Mouse (Mus musculus) hindbrain, embryonic 16.5 days (tissue): Measurements from ENCODE around the gene BC048562. TPM values are rescaled to one million over a fixed set of nuclear protein-coding genes. Genes with fewer than 3 reads are reported as not detected.

Experiments used
- ATAC-seq: fragments of 200-750 bp; cut with Nextera tagmentation; 2 replicates; pipeline ENCODE4 v1.8.0; 2017; ENCODE audit warnings: moderate TSS enrichment, moderate library complexity
- H3K27ac ChIP-seq: fragments of 300-500 bp; sonication (generic); 2 replicates; pipeline ENCODE4 v1.5.1; 2014; ENCODE audit warnings: low read depth, mild to moderate bottlenecking, control low read depth, low read length, moderate library complexity
- H3K27me3 ChIP-seq: fragments of 300-500 bp; sonication (generic); replicated peaks from 2 replicates; pipeline ENCODE4 v1.6.1; 2014; ENCODE audit warnings: low read length; ENCODE audit not compliant: control insufficient read depth, insufficient read depth
- H3K36me3 ChIP-seq: fragments of 300-500 bp; sonication (generic); 2 replicates; pipeline ENCODE4 v1.6.1; 2014; ENCODE audit warnings: mild to moderate bottlenecking, low read length, moderate library complexity, mixed read lengths; ENCODE audit not compliant: control insufficient read depth, insufficient read depth
- H3K4me1 ChIP-seq: fragments of 300-500 bp; sonication (generic); 2 replicates; pipeline ENCODE4 v1.6.1; 2014; ENCODE audit warnings: low read depth, low read length; ENCODE audit not compliant: control insufficient read depth, insufficient read depth
- H3K4me2 ChIP-seq: fragments of 300-500 bp; sonication (generic); 2 replicates; pipeline ENCODE4 v1.6.1; 2014; ENCODE audit warnings: mild to moderate bottlenecking, low read length, control low read depth, moderate library complexity
- H3K4me3 ChIP-seq: fragments of 300-500 bp; sonication (generic); 2 replicates; pipeline ENCODE4 v1.5.1; 2014; ENCODE audit warnings: mild to moderate bottlenecking, low read length, control low read depth, moderate library complexity
- H3K9ac ChIP-seq: fragments of 300-500 bp; sonication (generic); 2 replicates; pipeline ENCODE4 v1.6.1; 2014; ENCODE audit warnings: low read depth, mild to moderate bottlenecking, control low read depth, low read length, moderate library complexity
- H3K9me3 ChIP-seq: fragments of 300-500 bp; sonication (generic); 2 replicates; pipeline ENCODE4 v1.6.1; 2014; ENCODE audit warnings: mild to moderate bottlenecking, low read length, moderate library complexity; ENCODE audit not compliant: control insufficient read depth
- WGBS: fragments of 180-500 bp; shearing (Covaris S2); extraction: QIAGEN DNeasy Blood & Tissue Kit; methylation state at CpG from one replicate; pipeline ENCODE4 v1.1.7; 2014; 5-methylcytosine and 5-hydroxymethylcytosine counted together
- polyA plus RNA-seq: library from polyadenylated mRNA; unstranded; fragments of >200 nt; fragmentation: Nextera tagmentation; extraction: Ambion mirVana; gene quantifications from 2 replicates; pipeline ENCODE4 v1.2.1, GENCODE M21; 2015

The BC048562 gene
- polyA plus RNA-seq, 1 experiment from 2014 or later: not detected

DNA sequence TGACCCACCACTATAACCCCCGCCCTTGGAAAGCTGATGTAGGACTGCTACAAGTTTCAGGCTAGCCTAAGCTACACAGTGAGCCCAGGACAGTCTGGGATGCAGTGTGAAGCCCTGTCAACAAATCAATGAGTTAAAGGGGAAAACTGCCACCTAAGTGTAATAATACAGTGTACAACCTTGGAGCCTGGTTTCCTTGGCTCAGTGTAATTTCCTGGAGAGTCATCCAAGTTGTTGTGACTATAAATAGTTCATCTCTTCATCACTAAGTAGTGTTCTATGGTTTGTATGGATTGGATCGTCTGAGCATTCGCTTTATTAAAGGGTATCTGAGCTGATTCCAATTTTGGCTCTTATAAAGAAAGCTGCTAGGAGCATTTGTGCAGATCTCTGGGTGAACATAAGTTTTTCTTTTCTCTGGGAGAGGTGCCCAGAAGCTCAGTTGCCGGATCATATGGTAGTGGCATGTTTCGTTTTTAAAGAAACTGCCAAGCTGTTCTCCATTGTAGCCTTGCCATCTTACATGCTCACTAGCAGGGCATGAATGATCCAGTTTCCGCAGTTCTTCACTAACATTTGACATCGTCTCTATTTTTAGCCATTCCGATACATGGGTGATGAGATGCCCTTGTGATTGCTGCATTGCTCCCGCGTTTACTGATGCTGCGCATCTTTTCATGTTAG, 5.1 kb downstream of the BC048562 start:
- Histone ChIP-seq H3K27me3 (no peaks in the 10 kb centered on the region), H3K9me3 (no peaks in the 10 kb centered on the region), H3K9ac (no peak overlapping the region), H3K36me3 (no peaks in the 10 kb centered on the region), H3K4me2 (no peak overlapping the region), H3K4me3 (no peak overlapping the region), H3K4me1 (no peaks in the 10 kb centered on the region; the same call in none of the 2 replicates), H3K27ac (no peak overlapping the region)
- no peak for ATAC-seq
- WGBS: 84% methylated on average over 11 of the region's 11 CpGs

DNA sequence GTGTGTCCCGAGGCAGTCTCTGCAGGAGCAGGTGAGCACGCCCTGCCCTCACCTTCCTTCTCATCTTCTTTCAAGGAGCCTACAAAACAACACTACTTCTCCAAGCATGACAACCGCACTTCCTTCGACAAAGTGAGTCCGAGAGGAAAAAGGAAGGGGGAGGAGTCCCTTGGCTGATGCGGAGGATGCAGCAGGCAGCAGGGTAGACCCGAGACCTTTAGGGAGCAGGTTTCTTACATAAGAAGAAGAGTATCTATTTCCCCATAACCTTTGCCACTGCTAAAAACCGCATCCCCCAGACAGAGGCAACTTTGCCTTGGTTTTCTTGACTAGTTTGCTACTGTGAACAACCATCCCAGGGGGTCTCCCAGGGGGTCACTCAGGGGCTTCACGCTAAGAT, 8.8 kb downstream of the BC048562 start:
- H3K36me3 ChIP-seq: 0 out of 2 replicates have a peak, but pooled peaks cover 5% of the 10 kb centered on the region
- 75% methylated on average over 9 of the region's 9 CpGs for WGBS
- ATAC-seq: no peak

DNA sequence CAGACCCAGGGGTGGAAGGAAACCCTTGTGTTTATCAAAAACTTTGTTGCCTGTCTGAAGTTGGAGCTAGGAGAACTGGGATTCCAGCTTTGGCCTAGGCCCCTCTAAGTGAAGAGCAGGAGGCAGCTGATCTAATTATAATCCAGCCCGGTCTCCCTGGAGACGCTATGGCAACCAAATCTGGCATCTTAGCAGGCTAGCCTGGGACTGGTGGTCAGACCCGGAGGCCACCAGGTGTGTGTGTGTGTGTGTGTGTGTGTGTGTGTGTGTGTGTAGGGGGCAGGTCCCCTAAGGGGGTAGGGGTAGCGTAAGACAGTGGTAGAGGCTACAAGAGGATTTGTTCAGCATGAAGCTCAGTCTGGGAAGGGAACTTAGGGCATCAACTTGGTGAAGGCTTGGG, 13.6 kb downstream of the BC048562 start:
- H3K27me3 ChIP-seq: no peaks in the 10 kb centered on the region
- peak overlapping the region; percentile 70 for H3K27ac ChIP-seq
- no peaks in the 10 kb centered on the region for H3K9me3 ChIP-seq
- 0 out of 2 replicates have a peak, but pooled peaks cover 5% of the 10 kb centered on the region for H3K36me3 ChIP-seq
- H3K4me1 ChIP-seq: peaks cover 32% of the 10 kb centered on the region
- peak overlapping the region; percentile 18; the same call in 1 of the 2 replicates for H3K9ac ChIP-seq
- peak; percentile 34 for ATAC-seq
- peak overlapping the region; percentile 76 for H3K4me2 ChIP-seq
- peak overlapping the region; percentile 14; the same call in 1 of the 2 replicates for H3K4me3 ChIP-seq
- 20% methylated on average over 4 of the region's 4 CpGs for WGBS

More for the DNA sequence above, 8.8 kb downstream of the BC048562 start:
- no peak overlapping the region for H3K4me2 ChIP-seq
- H3K9me3 ChIP-seq: no peaks in the 10 kb centered on the region
- no peak overlapping the region for H3K9ac ChIP-seq
- no peak overlapping the region for H3K27ac ChIP-seq
- no peak overlapping the region for H3K4me3 ChIP-seq
- H3K4me1 ChIP-seq: peaks cover 7% of the 10 kb centered on the region
- no peaks in the 10 kb centered on the region for H3K27me3 ChIP-seq

DNA sequence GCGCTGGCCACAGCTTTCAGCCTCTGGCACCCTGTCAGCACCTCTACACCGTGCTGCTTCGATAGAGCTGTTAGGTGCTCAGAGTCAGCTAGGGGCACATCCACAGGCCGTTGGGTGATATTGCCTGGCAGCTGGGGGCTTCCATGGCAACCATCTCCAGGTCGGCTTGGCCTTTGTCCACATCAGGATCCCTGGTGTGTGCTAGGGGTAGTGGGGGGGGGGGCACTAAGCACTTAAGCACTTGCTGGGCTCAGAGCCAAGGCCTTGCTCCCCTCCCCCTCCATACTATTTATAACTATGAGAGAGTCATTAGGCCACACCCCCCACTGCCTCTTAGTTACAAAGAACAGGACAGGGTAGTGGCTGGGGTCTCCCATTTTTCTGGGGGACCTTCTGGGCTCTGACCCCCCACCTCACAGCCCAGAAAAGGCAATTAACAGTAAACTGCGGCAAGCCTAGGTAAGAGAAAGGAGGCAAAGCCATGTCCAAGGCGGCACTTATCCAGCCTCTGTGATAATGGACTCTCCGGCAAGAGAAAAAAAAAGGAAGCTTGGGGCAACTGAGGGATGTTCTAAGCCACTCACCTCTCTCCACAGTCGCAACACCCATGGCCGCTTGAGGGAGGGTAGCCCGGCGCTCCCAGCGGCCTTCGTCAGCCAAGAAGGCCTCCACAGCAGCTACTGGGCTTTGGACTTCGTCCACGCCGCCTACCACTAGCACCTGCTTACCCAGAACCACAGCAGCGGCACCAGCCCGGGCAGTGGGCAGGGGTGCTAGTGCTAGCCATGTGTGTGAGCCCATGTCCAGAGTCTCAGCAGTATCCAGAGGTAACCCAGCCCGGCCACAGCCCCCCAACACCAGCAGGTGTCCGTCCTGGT, 14.2 kb downstream of the BC048562 start:
- peak; percentile 24 for ATAC-seq
- H3K4me3 ChIP-seq: peak overlapping the region; percentile 66
- no peaks in the 10 kb centered on the region for H3K9me3 ChIP-seq
- peaks cover 32% of the 10 kb centered on the region for H3K4me1 ChIP-seq
- H3K36me3 ChIP-seq: 0 out of 2 replicates have a peak, but pooled peaks cover 5% of the 10 kb centered on the region
- no peaks in the 10 kb centered on the region for H3K27me3 ChIP-seq
- H3K27ac ChIP-seq: peak overlapping the region; percentile 70
- 49% methylated on average over 21 of the region's 21 CpGs for WGBS
- H3K4me2 ChIP-seq: peak overlapping the region; percentile 76
- peak overlapping the region; percentile 51 for H3K9ac ChIP-seq

DNA sequence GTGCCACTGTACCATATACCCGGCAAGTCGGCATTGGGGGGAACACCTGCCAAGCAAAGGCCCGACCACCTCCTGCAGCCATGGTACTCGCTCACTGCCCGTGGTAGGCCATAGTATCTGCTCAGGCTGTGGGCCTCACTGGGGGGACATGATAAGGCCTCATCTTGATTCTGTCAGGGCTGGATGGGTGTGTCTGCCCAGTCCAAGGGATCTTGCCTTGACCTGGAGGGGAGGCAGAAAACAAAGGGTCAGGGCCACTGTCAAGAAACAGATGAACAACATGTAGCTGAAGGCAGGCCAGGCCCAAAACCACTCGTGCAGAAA, 14.8 kb downstream of the BC048562 start:
- Histone ChIP-seq H3K4me3 (peak overlapping the region; percentile 66), H3K4me1 (peaks cover 32% of the 10 kb centered on the region), H3K36me3 (0 out of 2 replicates have a peak, but pooled peaks cover 5% of the 10 kb centered on the region), H3K4me2 (peak overlapping the region; percentile 76), H3K27me3 (no peaks in the 10 kb centered on the region), H3K9ac (peak overlapping the region; percentile 51; the same call in 1 of the 2 replicates), H3K9me3 (no peaks in the 10 kb centered on the region), H3K27ac (peak overlapping the region; percentile 70)
- no peak for ATAC-seq
- 69% methylated on average over 6 of the region's 6 CpGs for whole genome bisulfite sequencing

DNA sequence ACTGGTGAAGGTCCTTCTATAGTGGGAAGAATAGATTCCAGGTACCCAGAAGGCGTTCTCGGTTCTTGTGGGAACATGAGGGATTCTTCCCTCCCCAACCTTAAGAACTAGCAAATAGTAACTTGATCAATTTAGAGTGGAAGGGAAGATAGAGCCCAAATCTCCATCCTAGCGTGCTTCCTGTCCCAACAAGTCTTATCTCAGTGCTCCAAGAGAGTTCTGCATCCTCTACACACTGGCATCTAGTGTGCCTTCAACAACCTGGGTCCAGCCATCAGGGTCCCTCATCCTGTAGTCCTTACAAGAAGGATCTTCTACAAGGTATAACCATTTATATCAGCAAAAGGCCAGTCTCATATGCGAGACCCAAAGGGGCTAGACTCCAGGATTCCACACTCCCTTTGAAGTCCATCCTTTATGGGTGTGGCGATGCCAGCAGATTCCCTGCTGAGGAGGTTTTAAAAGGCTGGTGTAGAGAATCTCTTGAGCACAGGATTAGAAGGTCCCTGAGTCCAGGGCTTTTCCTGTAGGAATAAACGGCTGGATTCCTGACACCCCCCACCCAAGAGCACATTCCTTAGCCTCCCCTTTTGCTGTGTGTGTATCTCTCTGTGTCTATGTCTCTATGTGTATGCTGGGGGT, 15.4 kb downstream of the BC048562 start:
- 54% methylated on average over 6 of the region's 6 CpGs for WGBS
- H3K27me3 ChIP-seq: no peaks in the 10 kb centered on the region
- H3K36me3 ChIP-seq: 0 out of 2 replicates have a peak, but pooled peaks cover 5% of the 10 kb centered on the region
- H3K9ac ChIP-seq: peak overlapping the region; percentile 80
- ATAC-seq: no peak
- H3K9me3 ChIP-seq: no peaks in the 10 kb centered on the region
- peak overlapping the region; percentile 88 for H3K27ac ChIP-seq
- H3K4me2 ChIP-seq: peak overlapping the region; percentile 76
- H3K4me1 ChIP-seq: peaks cover 32% of the 10 kb centered on the region
- peak overlapping the region; percentile 66 for H3K4me3 ChIP-seq

DNA sequence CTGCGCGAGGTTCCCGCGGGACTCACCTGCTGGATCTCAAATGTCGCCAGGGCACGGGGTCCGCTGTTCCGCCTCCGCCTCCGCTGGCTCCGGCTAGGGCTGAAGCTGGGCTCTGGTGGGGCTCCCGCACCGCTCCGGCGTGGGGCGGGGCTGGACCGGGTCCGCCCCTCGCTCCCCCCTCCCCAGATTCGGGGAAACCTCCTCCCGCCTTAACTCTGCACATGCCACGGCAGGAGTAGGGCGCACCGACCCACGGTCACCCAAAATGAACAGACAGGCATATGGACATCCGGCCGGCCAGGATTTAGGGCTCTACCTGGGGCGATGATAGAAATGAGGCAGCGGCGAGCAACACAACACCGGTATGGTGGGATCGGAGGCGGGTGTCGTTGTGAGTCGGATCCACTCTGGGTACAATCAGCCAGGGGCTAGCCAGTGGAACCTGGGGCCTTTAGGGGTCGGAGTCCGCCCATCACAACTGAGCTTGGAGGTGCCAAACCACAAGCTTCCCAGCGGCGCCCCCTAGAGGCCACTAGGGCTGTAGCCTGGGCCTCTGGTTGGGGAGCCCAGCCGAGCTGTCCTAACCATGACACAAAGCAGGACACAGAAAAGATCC, 16.1 kb downstream of the BC048562 start:
- Histone ChIP-seq H3K9ac (peak overlapping the region; percentile 80), H3K9me3 (no peaks in the 10 kb centered on the region), H3K36me3 (0 out of 2 replicates have a peak, but pooled peaks cover 5% of the 10 kb centered on the region), H3K4me3 (peak overlapping the region; percentile 66), H3K27ac (peak overlapping the region; percentile 88), H3K4me1 (peaks cover 32% of the 10 kb centered on the region), H3K4me2 (peak overlapping the region; percentile 76), H3K27me3 (no peaks in the 10 kb centered on the region)
- ATAC-seq: peak; percentile 91
- under 1% methylated on average over 40 of the region's 40 CpGs for WGBS

DNA sequence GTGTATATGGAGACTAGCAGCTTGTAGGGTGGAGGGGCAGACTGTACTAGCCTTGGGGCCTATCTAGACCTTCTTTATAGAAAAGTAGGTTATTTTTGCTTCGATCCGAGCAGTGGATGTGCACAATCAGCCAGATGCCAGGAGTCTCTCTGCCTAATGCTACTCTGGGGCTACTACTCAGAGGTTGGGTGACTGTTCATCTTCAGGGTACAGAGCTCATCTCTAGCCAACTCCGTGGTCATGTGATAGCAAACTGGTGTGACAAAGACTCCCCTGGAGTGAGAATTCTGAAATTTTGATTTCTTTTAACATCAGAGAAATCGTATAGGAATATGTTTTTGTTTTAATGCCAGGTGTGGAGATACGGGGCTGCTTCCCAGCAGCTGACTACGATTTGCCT, 16.6 kb downstream of the BC048562 start:
- 36% methylated on average over 6 of the region's 6 CpGs for WGBS
- peak overlapping the region; percentile 80 for H3K9ac ChIP-seq
- H3K4me2 ChIP-seq: peak overlapping the region; percentile 76
- ATAC-seq: peak; percentile 38
- H3K4me1 ChIP-seq: peaks cover 32% of the 10 kb centered on the region
- H3K4me3 ChIP-seq: peak overlapping the region; percentile 66
- no peaks in the 10 kb centered on the region for H3K9me3 ChIP-seq
- peak overlapping the region; percentile 88 for H3K27ac ChIP-seq
- H3K36me3 ChIP-seq: 0 out of 2 replicates have a peak, but pooled peaks cover 3% of the 10 kb centered on the region
- H3K27me3 ChIP-seq: no peaks in the 10 kb centered on the region
